Mouse (Mus musculus) spleen, postnatal 36 days (tissue): ENCODE measurements around the gene Sde2.

Source experiments
- DNase-seq, 2 experiments: peaks; one replicate each; pipeline ENCODE4 v3.0.0; 2022; ENCODE audit warnings: low spot score in 2 of 2, mixed read lengths in 1 of 2

Sde2 gene

DNA sequence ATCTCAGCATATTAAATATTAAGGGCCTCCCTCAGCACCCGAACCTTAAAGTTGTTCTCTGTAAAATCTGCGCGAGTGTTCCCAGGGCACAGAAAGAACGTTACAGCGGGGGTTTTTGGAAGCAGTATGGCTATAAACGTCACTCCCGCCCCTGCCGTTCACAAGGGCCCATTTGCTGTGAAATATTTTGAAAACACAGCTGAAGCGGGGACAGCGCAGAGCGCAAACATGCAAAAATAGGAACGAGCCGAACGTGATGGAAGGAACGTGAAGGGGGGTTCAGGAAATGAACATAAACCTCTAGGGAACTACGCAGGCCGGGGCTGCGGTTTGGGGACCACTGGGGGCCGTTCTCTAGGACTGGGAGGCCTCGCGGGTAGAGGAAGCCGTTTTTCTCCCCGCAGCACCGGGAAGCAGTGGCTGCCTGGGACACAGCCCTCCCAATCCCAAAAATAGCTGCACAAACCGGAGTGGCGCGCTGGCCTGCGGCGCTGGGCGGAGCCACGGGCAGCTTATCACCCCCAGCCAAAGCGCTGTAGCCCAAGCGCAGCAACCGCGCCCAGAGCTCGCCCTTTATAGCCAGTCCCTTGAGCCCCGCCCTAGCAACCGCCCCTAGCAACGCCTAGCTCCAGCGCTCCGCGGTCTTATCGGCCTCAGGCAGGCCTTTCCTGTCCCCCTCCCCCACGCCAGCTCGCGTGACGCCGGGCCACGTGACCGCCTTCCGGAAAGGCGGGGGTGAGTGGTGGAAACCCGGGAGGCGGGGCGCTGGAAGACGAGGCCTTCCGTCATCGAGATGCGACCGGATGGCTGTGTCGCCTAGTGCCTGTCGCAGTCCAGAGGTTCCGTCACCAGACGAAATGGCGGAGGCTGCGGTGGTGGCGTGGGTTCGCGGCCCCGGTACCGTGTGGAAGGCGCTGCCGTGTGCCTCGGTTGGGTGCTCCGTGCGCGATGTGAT, at the start of gene Sde2:
TSS of gene Sde2 (plus strand) at position 812 of the 955 bp plus-strand sequence.
- peak; percentile 100 for DNase-seq

DNA sequence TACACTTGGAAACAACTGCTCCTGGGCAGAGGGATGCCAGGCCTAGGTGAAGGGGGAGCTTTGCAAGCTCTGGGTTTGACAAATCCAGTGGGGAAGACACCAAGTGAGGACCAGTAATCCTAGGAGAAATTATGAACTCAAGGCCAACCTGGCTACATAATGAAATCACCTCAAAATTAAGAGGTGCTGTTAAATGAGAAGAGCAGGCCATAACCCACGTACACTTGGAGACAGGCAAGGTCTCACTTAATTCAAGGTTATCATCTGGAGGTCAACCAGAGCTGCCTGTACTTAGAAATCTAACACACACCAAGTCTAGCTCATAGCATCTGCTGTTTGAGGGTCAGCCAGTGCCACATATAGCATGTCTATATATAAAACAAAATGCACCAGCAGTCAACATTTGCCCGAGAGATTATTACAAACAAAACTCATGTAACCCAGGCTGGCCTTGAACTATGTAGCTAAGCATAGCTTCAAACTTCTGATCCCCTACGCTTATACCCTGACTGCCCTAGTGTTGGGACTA, 49.4 kb upstream of the Sde2 start:
- no peak for DNase-seq

DNA sequence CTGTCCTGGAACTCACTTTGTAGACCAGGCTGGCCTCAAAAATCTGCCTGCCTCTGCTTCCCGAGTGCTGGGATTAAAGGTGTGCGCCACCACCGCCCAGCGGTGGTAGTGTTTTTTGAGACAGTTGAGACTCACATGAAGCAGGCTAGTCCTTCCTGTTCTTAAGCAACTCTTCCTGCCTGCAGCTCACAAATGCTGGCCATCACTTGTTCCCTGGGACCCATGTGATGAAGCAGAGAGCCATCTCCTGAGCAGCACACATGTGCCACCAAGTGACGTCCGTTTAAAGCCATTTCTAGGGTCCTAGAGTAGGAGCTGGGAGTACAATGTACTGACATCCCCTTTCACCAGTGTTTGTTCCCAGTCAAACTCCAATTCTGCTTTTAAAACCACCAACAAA, 47.0 kb upstream of the Sde2 start:
- DNase-seq, result no peak

DNA sequence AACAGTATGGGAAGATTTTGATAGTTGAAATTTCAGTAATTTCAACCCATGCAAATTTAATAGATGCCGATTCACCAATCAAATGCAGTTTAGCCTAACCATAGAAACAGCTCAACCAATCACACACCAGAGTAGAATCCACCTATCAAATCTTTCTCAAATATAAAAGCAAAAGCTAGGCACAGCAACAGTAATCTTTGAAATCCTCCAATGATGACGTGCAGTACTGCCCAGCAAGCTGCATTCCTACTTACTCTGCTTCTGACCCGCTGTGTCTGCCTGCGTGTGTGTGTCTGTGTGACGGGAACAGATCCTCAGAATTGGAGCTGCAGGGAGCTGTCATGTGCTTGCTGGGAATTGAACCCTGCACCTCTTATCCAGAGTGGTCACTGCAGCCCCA, 42.1 kb upstream of the Sde2 start:
- no peak for DNase-seq

DNA sequence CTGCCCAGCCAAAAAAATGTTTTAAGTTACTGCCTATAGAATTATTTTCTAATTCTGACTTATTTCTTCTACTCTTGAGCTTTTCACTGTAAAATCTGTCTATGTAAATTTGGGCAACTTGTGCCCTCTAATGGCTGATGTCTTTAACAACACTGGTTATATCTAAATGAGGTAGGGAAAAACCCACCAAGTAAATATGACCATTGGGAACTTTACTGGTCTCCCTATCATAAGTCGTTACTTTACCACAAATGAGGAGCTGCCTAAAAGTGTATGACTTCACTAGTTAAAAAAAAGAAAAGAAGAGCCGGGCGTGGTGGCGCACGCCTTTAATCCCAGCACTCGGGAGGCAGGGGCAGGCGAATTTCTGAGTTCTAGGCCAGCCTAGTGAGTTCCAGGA, 40.0 kb upstream of the Sde2 start:
- peak in 1 of 2 experiments; percentile 42 for DNase-seq

DNA sequence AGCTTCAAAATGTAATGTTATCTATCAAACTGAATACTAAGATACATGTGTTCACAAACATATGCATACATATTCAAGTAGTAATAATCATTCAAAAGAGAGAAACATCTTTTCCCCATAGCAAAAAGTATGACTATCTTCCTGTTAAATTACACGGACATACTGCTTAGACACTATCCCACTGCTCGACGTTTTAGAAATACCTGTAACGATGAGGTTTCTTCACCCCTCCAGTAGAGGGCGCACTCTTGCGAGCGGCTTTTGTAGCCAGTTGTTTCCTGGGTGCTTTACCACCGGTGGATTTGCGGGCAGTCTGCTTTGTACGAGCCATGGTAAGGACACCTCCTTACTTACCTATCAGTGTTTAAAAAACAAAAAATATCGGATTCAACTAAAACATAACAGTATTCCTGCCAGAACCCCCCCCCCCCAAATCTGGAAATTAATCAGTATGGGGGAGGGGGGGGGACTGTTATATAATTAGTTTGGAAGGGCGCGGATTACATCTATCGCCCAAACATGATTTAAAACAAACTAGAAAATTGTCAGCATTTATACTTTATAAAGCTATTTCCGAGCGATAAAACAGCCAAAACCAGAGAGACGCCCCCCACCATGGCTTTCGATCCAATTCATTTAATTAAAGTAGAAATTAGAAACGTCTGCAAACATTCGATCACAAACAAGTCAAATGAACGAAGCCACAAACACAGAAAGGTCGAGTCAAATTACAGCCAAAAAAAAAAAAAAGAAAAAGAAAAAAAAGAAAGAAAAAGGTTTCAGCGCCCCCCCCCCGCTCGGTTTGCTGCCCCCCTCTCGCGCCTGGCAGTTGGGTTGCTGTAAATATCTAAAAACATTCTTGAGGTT, 39.1 kb upstream of the Sde2 start:
- DNase-seq, result peak; percentile 43 to 54

DNA sequence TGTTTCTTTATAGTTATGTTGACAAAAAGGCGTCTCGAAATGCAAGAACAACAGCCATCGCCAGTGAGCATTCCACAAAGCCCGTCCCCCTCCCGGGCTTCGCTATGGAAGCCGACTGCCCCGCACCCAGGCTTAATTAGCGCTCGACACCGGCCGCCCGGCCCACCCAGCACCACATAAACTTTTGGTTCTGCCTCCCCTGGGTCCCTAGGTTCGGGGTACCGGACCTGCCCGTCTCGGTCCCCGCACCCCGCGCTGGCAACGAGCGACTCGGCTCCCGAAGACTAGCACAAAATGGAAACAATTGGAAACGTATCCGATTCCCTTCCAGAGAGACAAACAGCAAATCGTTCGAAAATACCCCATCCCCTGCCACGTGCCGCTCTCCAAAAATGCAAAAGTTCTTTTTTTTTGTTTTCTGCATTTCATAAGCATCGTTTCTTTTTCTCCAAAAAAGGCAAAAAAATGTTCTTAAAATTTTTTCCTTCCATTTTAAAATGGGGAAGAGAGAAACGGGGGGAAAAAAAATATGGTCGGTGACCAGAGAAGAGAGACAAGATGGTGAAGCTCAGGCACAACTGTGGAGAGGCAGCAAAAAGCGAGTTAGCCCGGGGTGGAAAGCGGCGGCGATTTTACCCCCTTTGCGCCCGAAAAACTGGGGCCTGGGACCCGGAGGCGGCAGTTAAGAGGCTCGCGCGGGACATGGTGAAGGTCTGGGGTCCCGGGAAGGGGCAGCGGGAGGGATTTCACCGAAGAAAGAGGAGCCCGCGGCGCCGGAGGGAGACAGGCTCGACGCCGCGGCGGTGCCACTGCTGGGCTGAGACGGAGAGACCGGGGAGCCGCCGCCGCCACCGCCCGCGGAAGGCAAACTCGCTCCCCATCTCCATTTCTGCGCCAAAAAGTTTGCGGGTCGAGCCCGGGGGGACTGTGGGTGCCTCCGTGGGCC, 38.2 kb upstream of the Sde2 start:
- DNase-seq, result peak; percentile 47 to 55

DNA sequence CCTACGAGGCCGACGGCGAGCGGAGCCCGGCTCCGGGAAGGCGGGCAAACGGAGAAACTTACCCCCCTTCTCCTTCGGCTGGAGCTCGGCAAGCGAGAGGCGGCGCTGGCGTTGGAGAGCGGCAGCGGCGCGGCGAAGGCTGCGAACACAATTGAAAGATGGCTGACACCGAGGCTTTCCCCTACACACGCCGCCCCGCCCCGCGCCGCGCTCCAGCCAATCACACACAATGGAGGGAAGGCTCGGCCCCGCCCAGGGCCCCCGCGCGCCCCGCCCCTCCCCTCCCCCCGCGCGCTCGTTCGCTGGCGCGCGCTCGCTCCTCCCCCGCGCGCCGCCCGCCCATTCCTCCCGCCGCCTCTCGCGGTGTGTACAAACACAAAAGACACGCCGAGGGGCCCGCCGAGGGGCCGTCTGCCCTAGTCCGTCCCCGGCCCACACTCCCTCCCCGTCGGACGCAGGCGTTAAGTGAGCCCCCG, 37.5 kb upstream of the Sde2 start:
- DNase-seq, result peak; percentile 93 to 96

DNA sequence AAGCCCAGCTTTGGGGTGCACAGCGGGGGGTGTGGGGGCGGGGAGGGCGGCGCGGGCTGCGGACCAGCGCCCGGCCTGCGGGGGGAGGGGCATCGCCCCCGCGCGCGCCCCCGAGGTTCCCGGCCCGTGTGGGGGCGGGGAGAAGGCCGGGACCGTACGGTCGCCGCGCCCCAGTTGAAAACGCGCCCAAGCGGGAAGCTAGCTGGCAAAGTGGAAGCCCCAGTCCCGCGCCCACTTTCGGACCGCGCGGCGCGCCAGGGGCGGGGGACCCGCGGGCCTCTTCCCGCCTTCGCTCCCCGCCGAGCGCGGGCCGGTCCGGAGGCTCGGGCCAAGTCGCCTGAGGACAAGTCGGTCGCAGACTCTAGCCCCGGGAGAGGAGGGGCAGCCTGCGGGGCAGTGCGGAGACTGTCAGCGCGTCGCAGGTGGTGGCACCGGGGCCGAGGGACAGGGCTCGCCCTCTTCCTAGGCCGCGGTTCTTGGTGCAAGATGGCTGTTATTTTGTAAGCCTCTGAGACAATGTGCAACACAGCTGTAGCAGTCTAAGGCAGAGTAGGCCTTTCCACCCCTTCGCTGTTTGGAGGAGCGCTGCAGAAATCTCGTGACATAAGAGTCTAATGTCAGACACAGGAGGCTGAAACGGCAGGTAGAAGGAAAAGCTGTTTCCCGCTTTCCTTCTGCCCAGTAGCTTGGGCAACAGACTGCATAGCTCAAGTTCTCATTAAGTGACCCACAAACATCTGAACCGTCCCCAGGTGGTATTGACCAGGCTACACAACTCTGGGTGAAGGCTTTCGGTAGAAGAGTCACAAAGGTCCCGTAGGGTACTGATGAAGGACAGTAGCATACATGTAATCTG, 36.8 kb upstream of the Sde2 start, which contains the start of gene H3f3a:
TSS of gene H3f3a (minus strand) at position 59 of the 856 bp plus-strand sequence.
- DNase-seq, result peak; percentile 88 to 91

DNA sequence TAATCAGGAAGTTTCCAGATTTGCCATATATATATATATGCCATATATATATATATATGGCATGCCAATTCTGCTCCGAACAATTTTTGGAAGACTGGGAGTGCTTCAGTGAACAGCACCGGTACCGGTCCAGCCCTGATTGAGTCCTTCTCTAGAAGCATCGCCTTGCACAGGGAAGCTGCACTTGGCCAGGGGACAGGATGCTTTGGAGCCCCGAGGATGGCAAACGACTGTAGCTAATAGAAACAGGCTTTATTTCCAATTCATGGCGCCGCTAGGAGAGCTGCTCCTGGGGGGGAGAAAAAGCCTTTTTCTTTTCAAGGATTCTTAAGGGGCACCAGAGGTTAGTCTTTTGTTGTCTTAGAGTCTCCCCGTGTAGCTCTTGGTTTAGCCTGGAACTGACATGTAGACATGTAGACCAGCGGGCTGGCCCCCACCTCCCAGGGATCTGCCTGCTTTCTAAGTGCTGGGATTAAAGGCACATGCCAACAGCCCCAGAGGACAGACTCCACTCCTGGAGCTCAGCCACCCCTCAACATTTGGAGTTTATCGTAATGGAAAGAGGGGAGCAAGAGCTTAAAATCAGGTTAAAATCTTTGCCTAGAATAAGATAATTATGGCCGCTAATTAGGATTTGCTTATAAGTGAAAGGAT, 35.4 kb upstream of the Sde2 start:
- no peak for DNase-seq

DNA sequence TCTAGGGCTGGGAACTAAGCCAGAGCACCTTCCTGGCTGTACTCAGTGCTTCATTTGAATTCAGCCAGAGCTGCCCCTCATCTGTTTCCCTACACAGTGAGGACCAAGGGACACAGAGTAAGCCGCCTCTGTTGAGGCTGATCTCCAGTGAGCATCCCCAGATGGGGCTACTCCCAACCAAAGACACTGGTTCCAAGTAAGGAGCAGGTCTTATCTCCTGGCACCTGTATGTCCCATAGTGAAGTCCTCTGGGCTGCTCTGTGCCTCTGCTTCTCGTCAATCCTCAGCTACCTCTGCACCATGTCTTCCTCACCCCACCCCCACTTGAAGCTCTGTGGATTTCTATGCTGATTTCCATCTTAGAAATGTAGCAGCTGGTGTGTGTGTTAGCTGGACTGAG, 32.9 kb upstream of the Sde2 start:
- DNase-seq, result peak; percentile 28 to 59

DNA sequence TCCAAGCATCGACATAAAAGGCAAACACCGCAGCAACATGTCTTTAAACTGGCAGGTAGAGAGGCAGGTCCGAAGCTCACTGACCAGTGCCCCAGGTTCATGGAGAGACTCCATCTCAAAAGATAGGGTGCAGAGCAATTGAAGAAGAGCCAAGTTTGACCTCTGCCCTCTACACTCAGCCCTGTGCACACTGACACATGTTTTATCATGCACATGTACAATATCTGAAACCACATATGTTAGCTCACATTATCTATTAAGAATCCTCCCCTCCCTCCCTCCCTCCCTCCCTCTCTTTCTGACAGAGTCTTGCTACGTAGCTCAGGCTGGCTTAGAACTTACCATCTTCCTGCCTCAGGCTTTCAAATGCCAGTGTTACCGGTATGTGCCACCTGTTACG, 29.8 kb upstream of the Sde2 start:
- no peak for DNase-seq

DNA sequence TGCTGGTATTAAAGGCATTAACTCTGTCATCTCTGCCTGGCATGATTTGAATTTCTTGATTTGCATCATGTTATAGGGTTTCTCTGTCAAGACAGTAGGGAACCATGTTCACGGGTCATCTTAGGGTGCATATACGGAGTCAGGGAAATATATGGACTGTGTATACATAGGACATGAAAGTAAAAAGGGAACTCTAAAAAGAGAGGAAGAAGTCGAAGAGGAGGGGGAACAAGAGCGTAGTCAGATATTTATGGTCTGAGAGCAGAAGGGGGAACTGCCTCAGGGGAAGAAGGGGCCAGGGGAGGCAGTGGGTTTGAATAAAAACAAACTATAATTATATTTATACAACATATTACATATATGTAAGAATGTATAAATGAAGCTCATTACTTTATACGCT, 28.7 kb upstream of the Sde2 start:
- DNase-seq, result peak; percentile 58 to 67

DNA sequence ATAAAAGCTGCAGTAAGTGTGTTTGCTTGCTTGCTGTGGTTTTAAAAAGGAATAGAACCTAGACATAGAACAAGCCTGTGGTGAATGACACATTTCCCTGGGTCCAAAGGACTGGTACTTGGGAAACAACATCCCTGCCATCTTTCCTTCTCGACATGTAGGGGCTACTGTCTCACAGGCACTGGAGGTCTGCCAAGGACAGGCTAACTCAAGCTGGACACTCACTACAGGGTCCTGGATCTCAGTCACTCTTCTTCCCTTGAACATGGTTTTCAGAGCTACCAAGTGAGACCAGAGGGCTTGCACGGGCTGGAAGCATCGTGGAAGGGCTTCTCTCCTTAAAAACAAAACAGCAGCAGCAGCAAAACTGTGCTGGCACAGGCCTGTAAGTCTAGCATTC, 27.2 kb upstream of the Sde2 start:
- no peak for DNase-seq

DNA sequence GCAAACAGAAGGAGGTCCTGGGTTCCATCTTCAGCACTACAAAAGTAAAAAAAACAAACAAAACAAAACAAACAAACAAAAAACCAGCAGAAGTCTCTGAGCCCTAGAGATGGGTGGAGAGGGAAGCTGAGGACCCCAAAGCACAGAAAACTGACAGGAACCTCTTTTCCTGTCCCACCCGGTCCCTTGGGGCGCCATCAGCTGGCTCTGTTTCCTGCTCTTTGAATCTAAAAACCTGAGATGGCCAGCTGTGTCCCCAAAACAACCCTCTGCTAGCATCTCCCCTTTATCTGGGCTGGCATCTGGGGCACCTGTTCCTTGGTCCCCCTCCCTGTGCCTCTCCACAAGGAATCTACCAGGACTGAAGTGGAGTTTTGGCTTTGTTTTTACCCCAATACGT, 26.2 kb upstream of the Sde2 start:
- DNase-seq, result peak; percentile 86 to 90

DNA sequence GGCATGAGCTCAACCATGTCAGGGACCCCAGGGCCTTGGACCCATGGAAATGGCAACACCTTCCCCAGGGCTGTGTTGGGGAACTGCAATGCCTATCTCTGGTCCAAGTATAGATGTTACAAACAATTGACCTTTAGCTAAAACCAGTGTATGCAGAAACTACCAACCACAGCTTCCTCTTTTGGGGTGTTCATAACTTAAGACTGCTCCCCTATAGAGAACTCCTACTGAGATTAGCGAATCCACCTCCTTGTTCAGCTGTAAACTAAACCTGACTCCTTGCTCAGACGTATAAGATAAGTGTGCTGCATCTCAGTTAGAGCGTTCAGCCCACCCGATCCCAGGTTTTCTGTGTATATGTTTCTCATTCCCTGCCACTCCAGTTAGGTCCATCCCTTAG, 24.3 kb upstream of the Sde2 start:
- DNase-seq, result peak; percentile 65 to 73

DNA sequence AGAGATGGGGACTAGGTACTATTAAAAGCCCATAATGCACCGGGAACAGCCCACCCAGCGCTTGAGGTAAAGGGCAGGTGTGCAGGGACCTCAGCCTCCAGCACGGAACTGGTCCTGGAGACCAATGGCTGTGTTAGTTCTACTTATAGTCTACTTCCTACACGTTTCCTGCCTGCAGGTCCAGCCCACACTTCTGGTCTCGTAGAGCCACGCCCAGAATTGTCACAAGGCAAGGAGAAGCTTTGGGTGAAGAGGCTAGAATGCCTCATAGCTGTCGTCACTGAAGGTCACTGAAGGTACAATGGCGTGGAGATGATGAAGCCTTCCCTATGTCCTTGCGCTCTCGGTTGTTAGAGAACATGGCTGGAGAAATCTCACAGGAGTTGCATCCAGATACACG, 21.2 kb upstream of the Sde2 start:
- peak; percentile 83 to 87 for DNase-seq

DNA sequence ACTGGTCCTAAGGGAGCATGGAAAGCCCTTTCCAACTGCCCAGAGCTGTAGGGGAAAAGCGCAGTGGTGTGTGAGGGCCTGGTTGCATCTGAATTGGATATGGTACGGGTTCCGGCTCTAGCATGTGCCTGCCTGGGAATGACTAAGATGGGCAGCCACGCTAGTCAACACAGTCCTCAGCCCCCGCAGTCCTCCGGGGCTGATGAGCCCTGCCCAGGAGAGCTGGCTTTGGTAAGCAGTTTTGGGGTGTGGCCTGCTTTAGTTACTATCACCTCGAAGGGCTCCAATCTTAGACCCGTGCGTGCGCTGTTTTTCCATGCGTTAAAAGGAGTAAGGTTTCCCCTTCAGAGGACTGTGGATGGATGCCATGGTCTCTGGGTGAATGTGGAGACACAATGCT, 20.8 kb upstream of the Sde2 start:
- peak in 1 of 2 experiments; percentile 49 for DNase-seq

DNA sequence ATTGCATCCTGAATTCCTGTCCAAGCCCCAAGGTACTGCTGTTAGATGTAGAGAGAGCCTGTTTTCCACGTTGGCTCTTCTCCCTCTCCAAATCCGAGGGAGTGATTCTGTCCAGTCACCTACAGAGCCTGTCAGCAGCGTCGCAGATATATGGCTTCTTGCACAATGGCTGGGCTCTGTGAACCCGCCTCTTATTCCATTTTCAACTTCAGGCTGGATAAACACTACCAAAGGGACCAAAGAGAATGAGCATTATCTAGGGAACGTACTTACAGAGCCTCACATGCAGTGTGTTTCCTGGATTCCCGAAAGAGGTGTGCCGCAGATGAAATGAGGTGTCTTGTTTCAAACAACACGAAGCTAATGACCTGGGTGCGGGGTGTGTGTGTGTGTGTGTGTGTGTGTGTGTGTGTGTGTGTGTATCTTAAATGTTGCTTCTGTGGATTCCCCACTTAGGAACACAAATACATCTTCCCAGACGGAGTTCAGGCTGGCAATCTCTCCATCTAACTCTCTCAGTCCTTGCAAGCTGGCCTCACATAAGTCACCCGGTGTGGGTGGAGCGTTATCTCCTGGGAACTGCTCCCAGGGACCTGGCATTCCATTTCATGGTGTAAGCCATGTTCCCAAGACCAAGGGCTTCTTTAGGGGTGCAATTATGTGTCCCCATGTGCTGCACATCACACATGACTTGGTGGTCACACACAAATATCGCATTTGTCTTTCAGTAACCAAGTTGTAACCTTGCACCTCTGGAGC, 20.2 kb upstream of the Sde2 start:
- no peak for DNase-seq
